Mouse (Mus musculus): Measurements from ENCODE around the gene Ptger4.
"Not testable (repeated sequence)": the region's sequence is repeated elsewhere in the genome, so short reads cannot be mapped to it uniquely, and the experiment has no call there.

Gene Ptger4

DNA sequence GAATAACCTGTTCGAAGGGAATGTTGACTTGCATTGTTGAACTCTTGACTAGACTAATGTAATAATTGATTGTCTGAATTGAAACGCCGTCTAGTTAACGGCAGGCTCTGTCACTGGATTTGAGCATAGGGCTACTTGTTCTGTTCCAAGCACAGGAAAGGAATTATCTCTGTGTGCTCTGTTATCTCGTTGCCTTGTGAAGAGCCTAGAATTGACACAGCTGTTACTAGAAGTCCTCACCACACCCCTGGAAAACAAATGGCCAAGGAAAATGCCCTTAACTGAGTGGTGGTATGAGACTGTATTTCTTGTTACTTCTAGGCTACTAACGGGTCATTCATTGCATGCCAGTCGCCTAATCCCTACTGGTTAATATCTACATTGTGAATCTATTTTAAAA is 5.9 kb downstream of the Ptger4 start:
- no peak for DNase-seq (ENCODE audit: low read depth)

DNA sequence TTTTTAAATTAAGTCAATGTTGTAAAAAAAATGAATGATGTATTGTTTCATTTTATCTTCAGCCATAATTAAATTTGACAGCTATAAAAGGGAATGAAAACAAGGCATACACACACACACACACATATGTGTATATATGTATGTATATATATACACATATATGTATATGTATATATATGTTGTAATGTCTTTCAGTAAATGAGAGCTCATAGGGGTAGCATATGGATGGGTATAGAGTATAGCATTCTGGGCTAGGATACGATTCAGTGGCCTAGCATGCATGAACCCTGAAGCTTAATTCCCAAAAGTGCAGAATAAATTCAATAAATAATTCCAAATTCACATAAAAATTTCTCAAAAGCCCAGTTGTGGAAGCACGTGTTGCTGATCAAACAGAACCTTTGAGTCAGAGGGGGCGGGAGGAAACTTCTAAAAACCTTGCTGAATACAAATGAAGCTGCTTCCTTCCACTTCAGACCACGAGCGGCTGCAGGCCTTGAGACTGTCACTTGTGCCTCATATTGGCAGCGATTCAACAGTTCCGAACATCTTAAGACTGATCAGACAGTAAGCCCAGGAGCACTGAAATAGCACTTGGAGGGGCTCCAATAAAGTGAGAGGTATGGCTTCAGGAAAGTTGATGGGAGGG is 6.9 kb downstream of the Ptger4 start:
- DNase-seq (ENCODE audit: low read depth): no peak

DNA sequence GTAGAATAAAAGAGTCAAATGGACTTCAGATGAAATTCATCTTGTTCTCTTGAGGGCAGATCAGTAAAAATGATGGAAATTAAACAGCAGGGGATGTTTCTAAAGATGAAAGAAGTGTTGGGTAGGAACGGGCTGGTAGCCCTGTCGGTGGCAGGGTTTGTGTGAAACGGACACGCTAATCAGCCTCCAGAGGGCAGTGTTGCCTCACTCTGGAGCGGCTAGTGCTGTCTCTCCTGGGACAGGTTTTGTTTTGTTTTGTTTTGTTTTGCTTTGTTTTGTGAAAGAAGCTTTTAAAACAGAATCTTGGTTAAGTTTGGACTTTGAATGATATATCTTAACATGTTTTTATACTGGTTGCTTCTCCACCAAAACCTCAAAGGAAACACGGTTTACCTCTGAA is 7.4 kb downstream of the Ptger4 start:
- peak; percentile 79 for DNase-seq (ENCODE audit: low read depth)

DNA sequence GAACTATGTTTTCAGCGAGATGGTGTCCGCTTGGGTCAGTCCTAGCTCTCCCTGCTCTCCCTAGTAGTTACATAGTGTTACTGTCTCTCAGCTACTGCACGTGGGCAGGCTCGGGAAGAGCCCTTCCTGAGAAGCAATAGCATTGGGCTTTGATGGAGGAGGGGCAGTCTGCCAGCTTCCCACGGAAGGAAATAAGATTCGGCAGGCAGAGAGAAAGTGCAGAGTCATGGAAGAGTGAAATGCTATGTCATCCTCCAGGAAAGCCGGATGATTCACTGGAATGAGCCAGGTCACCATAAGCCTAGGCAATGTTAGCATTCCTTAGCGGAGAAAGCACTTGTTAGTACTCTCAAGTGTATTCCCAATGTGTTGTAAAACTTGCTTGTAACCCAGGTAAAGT is 8.5 kb downstream of the Ptger4 start:
- DNase-seq (ENCODE audit: low read depth): no peak

DNA sequence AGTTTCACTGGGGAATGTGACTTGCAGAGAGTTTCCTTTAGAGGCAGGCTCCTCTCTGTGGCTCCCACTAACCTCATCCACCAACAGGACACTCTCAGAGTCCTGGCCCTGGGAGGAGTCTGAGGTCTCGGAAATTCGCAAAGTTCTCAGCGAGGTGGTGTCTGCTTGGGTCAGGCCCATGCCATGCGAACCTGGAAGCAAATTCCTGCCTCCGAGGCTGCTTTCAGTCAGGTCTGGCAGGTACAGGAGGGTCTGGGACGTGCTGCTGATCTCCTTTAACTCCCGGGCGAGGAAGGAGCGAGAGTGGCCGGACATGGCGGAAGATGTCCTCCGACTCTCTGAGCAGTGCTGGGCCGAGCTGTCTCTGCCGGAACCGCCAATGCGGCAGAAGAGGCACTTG is 9.3 kb downstream of the Ptger4 start:
- no peak for DNase-seq (ENCODE audit: low read depth)

DNA sequence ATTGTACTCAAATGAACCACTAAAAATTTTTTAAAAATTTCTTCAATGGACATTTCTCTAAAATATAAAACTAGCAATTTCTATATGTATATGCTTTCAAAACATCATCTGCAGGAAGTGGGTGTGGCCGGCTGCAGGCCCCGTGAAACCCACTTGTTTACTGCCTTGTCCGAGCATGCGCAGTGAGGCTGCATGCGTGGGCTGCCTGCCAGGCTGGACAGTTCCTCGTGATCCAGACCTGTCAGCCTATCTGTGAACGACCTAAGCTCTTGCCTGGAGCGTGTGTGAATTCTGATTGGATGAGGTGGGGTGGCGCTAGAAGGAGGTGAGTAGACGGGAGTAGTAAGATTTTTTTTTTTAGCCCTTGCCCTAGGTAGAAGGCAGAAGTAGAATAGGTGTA is 13.2 kb downstream of the Ptger4 start:
- DNase-seq (ENCODE audit: low read depth): not testable (repeated sequence)

DNA sequence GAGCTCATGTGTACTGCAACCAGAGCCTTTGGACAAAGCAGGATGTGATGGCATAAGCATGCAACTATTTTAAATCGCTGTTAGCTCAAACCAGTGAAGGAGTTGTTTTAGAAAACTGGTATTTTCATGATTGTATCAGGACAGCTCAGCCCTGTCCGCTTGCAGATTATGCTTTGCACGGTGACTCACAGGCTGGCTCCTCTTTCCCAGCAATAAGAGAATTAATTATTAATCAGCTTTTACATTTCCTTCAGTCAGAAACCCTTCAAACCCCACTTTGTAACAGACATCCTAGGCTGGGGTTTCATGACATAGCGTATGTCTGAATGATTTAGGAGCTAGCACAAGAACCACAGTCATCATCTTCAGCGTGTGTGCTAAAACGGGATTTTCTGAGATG is 23.5 kb downstream of the Ptger4 start:
- DNase-seq (ENCODE audit: low read depth): no peak

DNA sequence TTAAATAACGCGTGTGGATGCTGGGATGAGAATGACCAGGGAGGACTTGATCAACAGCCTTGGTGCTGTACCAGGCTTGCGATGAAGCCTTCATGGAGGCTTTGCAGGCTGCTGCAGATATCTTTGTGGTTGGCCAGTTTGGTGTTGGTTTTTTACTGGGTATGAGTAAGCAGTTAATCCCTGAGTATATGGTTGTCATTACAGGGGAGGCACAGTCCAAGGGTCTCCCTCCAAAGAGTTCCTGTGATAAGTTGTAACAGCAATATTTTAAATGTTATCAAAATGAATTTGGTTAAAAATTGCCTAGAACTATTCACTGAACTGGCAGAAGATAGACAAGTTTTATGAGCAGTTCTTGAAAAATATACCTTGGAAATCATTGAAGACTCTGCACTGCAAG is 34.9 kb downstream of the Ptger4 start:
- no peak for DNase-seq (ENCODE audit: low read depth)

DNA sequence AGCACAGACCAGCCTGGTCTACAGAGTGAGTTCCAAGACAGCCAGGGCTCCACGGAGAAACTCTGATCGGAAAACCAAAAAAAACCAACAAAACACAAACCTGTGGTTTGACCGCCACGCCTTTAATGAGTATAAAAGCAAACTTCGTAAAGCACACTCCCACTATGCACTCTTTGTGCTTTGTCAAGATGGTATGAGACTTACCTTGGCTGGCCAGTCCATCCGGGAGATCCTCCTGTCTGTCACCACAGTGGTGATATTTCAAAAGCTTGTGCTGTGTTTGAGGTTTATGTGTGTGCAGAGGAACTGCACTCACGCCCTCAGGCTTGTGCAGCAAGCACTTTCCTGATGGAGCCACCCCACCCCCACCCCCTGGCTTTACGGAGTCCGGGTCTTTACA is 38.8 kb downstream of the Ptger4 start:
- no peak for DNase-seq (ENCODE audit: low read depth)

DNA sequence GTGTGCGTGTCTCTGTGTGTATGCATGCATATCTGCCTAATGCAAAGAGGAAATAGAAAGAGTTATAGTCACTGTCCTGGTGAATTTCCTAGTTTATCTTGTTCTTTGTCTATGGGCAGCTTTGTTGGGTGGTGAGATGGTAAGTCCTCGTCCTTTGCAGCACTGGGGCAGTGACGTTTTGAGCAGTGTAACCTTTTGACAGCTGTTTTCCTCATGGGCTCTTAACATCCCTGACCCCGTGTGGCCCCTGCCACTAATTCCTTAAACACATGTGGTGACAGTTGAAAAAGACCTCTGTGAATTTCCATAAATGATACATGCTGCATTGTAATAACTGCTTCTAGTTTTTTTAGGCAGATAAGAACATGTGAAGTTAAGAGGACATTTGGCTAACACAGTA is 47.3 kb downstream of the Ptger4 start:
- DNase-seq (ENCODE audit: low read depth): no peak

DNA sequence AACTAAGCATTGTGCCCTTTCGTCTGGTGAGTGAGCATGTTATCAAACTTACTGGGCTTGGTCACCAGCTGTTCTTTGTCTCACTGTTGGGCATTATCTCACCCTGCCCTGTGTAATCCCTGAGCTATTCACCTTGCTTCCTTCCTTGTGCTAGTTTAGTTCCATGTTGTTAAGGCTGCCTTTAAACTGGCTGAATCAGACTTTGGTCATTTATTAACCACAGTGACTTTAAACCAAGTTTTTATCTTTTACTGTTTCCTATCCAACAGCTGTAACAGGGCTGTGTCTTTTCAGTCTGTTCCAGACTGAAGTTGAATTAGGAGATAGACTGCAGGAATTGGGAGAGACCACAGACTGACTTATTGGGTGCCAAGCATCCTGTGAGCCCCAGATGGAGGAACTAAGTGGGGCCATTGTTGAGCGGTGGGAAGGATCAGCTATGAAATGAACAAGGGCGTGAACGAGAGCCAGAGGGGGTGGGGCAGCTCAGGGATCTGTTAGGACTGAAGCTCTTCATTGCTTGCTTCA is 47.9 kb downstream of the Ptger4 start:
- no peak for DNase-seq (ENCODE audit: low read depth)

DNA sequence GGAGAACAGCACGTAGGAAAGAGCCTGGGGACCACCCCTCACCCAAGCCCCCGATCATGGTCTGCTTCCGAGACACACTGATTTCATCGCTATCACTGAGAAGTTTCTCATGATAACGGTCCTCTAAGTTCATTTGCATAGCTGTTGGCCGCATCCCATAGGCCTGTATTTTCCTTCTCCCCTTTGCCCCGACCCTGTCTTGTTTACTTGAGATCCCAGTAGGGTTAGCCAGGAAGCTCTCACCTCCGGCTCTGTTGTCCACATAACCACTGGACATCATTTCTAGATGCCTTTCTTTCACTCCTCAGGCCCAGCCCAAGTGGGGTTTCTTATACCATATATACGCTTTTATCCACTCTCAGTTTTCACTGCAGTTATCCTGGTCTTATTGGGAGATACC is 49.1 kb downstream of the Ptger4 start:
- DNase-seq (ENCODE audit: low read depth): no peak

DNA sequence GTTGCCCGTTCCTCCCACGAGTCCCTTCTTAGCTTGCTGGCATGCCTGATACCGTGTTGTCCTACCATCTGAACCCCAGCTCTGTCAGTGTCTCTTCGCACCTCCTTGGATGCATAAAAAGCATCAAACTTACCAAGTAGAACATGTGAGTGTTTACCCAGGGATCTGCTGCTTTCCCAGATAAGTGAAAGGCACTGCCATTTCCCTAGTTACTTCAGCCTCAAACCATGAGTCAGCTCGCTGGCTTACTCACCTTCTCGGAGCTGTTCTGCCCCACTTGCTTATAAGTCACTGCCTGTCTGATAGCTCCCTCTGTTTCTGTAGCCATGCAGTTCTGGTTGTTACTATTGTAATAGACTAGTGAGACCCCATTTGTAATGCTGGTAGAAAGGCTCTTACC is 49.5 kb downstream of the Ptger4 start:
- DNase-seq (ENCODE audit: low read depth): no peak

DNA sequence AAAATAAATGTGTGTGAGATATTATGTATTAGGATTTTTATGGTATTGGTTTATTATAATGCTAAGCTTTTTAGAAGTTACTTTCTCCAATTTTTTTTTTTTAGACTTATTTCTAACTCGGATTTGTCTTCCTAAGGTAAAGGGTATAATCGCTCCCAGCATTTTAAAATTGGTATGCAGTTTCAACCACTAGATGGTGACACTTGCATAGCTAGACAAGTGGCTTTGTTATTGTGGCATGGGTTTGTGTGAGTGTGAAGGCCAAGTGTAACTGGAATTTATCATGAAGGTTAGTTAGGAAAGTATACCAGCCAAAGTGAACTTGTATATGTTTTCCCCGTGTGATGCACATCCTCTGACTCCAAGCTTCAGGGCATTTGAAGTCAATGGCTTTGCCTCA is 50.2 kb downstream of the Ptger4 start:
- DNase-seq (ENCODE audit: low read depth): no peak

DNA sequence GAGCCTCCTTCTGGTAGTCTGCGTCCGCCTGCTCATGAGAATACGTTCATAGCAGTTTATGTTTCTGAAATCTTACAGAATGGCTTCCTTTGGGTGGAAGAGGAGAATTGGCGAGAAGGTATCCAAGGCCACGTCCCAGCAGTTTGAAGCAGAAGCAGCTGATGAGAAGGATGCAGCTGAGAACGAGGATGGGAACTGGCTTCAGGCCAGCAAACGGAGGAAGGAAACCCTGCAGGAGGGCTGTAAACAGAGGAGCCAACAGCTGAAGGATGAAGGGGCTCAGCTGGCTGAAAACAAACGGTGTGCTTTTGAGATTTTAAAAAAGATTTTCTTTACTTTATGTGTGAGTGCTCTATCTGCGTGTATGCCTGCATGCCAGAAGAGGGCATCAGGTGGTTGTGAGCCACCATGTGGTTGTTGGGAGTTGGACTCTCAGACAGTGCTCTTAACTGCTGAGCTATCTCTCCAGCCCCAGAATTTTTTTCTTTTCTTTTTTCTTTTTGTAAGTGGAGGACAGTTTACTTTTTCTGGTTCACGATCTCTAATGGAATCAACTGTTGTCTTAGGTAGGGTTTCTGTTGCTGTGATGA is 54.4 kb downstream of the Ptger4 start:
- DNase-seq (ENCODE audit: low read depth): no peak

DNA sequence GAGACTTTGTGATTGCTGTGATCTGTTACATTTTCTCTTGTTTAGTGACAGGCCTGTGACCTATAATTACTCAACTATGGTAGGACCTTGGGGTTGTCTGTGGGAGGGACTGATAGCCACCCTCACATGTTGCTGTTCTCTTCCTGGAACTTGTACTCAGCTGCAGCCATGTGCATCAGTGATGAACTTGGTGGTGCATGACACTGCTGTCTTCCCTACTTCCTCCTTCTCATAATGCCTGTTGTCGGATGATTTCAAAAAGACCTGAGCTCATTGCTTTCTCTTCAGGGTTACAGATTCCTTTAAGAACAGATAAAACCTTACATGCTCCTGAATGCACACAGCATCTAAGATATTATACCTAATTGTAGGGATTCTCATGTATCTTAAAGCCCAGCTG is 56.0 kb downstream of the Ptger4 start:
- DNase-seq (ENCODE audit: low read depth): no peak

DNA sequence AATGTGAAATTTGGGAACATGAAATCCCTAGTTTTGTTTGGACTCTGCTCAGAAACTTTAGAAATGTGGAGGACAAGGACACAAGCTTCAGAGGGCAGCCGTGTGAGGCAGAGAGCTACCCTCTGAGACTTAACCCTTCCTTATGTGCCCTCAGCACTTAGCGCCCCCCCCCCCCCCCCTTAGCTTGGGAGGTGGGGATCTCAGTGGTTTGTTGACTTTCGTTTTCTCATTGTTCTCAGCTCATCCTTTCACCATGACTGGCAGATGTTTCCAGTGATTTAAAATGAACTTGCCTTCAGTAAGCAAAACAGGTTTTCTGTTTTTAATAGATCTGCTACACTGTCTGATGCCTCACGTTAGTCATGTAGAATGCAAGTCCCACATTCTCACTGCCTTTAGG is 56.9 kb downstream of the Ptger4 start:
- DNase-seq (ENCODE audit: low read depth): no peak

DNA sequence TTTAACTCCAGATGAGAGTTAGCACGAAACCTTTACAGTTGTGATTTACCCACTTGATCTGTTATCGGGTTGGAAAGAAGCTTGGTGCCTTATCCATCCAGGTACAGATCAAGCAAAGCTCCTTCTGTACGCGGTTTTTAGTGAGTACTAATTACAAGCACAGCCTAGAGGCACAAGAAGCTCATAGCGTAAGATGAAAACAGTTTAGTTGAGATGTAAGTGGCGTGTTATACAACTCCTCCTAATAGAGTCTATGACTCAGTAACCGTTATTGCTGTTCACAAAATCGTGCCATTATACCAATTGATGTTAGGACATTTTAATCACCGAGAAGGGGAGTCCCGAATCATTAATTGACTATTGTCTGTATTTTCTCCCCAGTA is 57.7 kb downstream of the Ptger4 start:
- no peak for DNase-seq (ENCODE audit: low read depth)

DNA sequence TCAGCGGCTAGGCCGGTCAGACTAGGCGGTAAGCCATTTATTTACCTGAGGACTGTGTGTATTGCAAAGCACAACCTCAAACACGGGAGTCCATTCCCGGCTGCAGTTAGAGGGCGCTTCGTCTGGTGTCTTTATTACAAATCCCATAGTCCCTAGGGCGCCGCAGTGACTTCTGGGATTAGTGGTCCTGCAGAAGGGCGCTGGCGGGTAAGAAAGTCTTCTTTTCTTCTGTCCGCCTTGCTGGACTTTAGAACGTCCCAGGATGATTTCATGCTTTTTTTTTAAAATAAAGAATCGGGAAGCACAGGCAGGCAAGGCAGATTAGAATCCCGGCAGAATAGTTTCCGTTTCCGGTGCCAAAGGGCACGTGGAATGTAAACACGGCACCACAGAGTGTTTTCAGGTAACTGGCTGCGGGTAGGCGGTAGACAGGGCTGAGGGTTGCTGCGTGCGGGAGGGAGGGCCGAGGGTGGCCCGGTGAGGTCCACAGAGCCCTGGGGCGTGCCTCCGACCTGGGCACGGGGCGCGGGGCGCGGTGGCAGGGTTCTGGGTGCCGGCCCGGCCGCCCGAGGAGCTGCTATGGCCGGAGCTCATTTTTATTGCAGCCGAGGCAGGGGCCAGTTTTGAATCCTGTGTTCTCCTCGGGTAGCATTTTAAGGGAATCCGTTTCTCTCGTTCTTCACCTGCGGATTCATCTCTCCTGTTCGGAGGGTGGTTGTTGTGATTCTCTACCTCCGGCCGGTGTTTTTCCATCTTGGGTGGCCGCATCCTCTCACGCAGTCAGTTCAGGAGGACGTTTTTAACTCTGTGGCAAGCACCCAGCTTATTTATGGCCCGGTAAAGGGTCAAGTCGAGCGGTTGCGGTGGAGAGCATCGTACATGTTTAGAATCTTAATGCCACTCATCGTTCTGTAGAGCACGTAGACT is 58.4 kb downstream of the Ptger4 start, which contains the start of gene Ttc33:
Ttc33 (plus strand) TSS at position 160 of the 927 bp plus-strand sequence.
- peak; percentile 54 for DNase-seq (ENCODE audit: low read depth)

DNA sequence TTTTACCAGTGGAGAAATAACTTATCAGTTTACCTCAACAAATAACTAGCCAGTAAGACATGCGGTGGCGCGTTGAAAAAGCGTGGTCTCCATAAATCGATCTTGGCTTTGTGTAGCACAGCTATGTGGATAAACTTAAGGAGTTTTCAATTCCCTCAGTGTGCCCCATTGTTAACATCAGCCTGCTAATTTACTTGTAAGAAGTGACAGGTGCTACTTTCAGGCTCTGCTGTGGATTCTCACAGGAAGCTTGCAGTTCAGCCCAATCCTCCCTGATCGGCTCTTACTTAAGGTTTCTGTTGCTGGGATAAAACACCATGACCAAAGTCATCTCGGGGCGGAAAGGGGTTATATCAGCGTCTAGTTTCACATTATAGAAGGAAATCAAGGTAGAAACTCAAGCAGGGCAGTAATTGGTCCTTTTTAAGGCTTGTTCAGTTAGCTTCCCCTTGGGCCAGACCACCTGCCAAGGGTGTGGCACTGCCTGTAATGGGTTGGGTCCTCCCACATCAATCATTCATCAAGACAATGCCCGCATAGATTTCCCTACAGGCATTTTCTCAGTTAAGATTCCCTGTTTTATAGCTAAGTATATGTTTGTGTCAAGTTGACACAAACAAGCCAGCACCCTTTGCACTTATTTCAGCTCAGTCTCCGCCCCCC is 59.2 kb downstream of the Ptger4 start:
- no peak for DNase-seq (ENCODE audit: low read depth)

DNA sequence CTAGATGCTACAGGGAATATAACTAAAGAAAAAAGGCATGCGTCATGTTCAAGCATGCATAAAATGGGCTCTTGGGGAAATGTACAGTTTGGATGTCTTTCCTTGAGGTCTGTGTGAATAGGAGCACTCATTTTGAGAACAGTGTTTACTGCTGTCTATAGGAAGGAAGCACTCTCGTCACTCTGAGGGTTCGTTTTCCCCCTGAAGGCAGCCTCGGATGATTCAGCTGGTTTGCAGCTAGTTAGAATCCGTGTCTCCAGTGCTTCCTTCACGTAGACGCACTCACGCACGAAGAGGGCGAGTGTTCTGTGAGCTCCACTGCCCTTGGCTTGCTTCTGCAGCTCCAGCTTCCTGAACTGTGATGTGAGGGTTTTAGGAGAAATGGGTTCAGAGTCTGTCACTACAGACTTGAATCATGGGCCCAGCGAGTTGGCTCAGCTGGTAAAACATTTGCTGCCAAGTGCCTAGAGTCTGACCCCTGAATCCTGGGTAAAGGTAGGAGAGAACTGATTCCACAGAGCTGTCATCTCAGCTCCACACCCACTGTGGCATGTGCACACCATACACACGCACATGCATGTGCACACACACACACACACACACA is 70.7 kb downstream of the Ptger4 start:
- no peak for DNase-seq (ENCODE audit: low read depth)

All from c-Kit-positive CD71-negative TER-119-negative erythroid progenitor cells, embryonic 14.5 days (primary cell).